Mouse (Mus musculus): ENCODE data around the gene Armc2.
A peak's percentile ranks its signal among the peaks of the same experiment; 100 is the strongest.

Armc2 gene

GRCm38 (mm10) chr10:42021536-42021935 lies 3.3 kb upstream of the Armc2 start:
- no peak for DNase-seq (ENCODE audit: low read depth, low spot score)

- DNase-seq (ENCODE audit: low read depth, low spot score), result no peak
These were observed 4.2 kb downstream of the Armc2 start for GRCm38 (mm10) chr10:42014086-42014485.

- DNase-seq (ENCODE audit: low read depth, low spot score), result no peak
These were observed 7.3 kb downstream of the Armc2 start for GRCm38 (mm10) chr10:42010761-42011435.

GRCm38 (mm10) chr10:42005259-42005658 lies 13.0 kb downstream of the Armc2 start:
- DNase-seq (ENCODE audit: low read depth, low spot score), result no peak

- DNase-seq (ENCODE audit: low read depth, low spot score), result no peak
These were observed 13.6 kb downstream of the Armc2 start for GRCm38 (mm10) chr10:42004690-42005089.

- DNase-seq (ENCODE audit: low read depth, low spot score), result no peak
These were observed 14.2 kb downstream of the Armc2 start for GRCm38 (mm10) chr10:42004056-42004455.

- no peak for DNase-seq (ENCODE audit: low read depth, low spot score)
These were observed 14.7 kb downstream of the Armc2 start for GRCm38 (mm10) chr10:42003576-42003975.

GRCm38 (mm10) chr10:42002436-42002835 lies 15.8 kb downstream of the Armc2 start:
- no peak for DNase-seq (ENCODE audit: low read depth, low spot score)

- DNase-seq (ENCODE audit: low read depth, low spot score), result no peak
These were observed 17.0 kb downstream of the Armc2 start for GRCm38 (mm10) chr10:42001260-42001659.

GRCm38 (mm10) chr10:41997691-41998178 lies 20.5 kb downstream of the Armc2 start:
- DNase-seq (ENCODE audit: low read depth, low spot score), result no peak

- DNase-seq (ENCODE audit: low read depth, low spot score), result no peak
These were observed 22.1 kb downstream of the Armc2 start for GRCm38 (mm10) chr10:41996157-41996556.

- no peak for DNase-seq (ENCODE audit: low read depth, low spot score)
These were observed 23.2 kb downstream of the Armc2 start for GRCm38 (mm10) chr10:41995051-41995450.

GRCm38 (mm10) chr10:41994578-41994977 lies 23.7 kb downstream of the Armc2 start:
- no peak for DNase-seq (ENCODE audit: low read depth, low spot score)

GRCm38 (mm10) chr10:41992059-41992440 lies 26.2 kb downstream of the Armc2 start:
- no peak for DNase-seq (ENCODE audit: low read depth, low spot score)

GRCm38 (mm10) chr10:41991364-41992058 lies 26.7 kb downstream of the Armc2 start:
- DNase-seq (ENCODE audit: low read depth, low spot score), result no peak

GRCm38 (mm10) chr10:41990896-41991295 lies 27.3 kb downstream of the Armc2 start:
- DNase-seq (ENCODE audit: low read depth, low spot score), result no peak

GRCm38 (mm10) chr10:41988930-41989329 lies 29.3 kb downstream of the Armc2 start:
- no peak for DNase-seq (ENCODE audit: low read depth, low spot score)

GRCm38 (mm10) chr10:41986126-41986525 lies 32.1 kb downstream of the Armc2 start:
- no peak for DNase-seq (ENCODE audit: low read depth, low spot score)

- no peak for DNase-seq (ENCODE audit: low read depth, low spot score)
These were observed 34.0 kb downstream of the Armc2 start for GRCm38 (mm10) chr10:41984221-41984620.

- DNase-seq (ENCODE audit: low read depth, low spot score), result no peak
These were observed 35.4 kb downstream of the Armc2 start for GRCm38 (mm10) chr10:41982821-41983220.

GRCm38 (mm10) chr10:41980772-41981383 lies 37.4 kb downstream of the Armc2 start:
- DNase-seq (ENCODE audit: low read depth, low spot score), result peak; percentile 75

GRCm38 (mm10) chr10:41978403-41979234 lies 39.6 kb downstream of the Armc2 start:
- DNase-seq (ENCODE audit: low read depth, low spot score), result no peak

Measured in skeletal muscle tissue, adult 2 months (tissue).